ENCODE assay signal across 29 mouse cellular contexts in the genomic region with DNA sequence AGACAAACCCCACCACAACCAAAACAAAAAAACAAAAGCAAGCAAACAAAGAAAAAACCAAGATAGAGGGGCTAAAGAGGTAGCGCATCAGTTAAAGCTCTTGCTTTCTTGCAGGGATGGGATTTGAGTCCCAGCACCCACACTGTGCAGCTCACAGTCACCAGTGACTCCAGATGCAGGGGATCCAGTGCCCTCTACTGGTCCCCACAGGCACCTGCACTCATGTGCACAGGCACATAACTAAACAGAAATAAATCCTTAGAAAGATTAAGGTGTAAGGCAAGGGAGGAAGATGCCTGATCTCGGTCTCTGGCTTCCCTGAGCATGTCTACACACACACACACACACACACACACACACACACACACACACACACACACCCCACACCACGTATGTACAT.
DNase-seq lines count a peak whose midpoint lies in the region; ATAC-seq and TF ChIP-seq lines count a peak whose summit lies in the region.
"Had no signal": no experiment of that assay in that cellular context is flagged by ENCODE, and none has a peak within 500 bp of the region (broad histone marks: within the 10 kb centered on the region; RNA-seq: fewer than 3 reads in every experiment).

No protein-coding gene starts in this region.

- H3K4me3 ChIP-seq in gastrocnemius, adult 2 months = no peak overlapping the region
- H3K4me3 ChIP-seq in liver, embryonic 14.5 days (ENCODE audit: insufficient read depth in 1 of 2, low read depth in 2 of 2, low read length in 2 of 2) = no peak overlapping the region
- H3K4me3 ChIP-seq in liver, embryonic 12.5 days = no peak overlapping the region
- H3K4me3 ChIP-seq: embryonic facial prominence, embryonic 12.5 days; forebrain, embryonic 10.5 days; forebrain, embryonic 15.5 days; heart, adult 2 months; heart, embryonic 12.5 days; hindbrain, embryonic 15.5 days; limb, embryonic 12.5 days; liver, embryonic 13.5 days; neural tube, embryonic 15.5 days had no signal

- no peaks in the 10 kb centered on the region for H3K36me3 ChIP-seq in liver, embryonic 14.5 days (replicated peaks; ENCODE audit: control insufficient read depth, insufficient read depth, low read depth)
- no peaks in the 10 kb centered on the region for H3K36me3 ChIP-seq in liver, embryonic 12.5 days
- H3K36me3 ChIP-seq: forebrain, embryonic 15.5 days; heart, embryonic 12.5 days; hindbrain, embryonic 15.5 days; liver, embryonic 13.5 days; neural tube, embryonic 15.5 days had no signal

- no peak for DNase-seq in gastrocnemius, adult 2 months
- DNase-seq in gastrocnemius, adult 18-20 months (ENCODE audit: low spot score) = no peak
- no peak for DNase-seq in liver, embryonic 14.5 days (ENCODE audit: low read depth in 3 of 3, low spot score in 3 of 3)
- DNase-seq in R1 (ENCODE audit: low read depth, low spot score) = peak; percentile 49
- no peak for DNase-seq in left cerebral cortex, postnatal 10 days (ENCODE audit: extremely low spot score in 1 of 2, low spot score in 2 of 2)
- no peak for DNase-seq in right cerebral cortex, postnatal 14 days
- DNase-seq: adrenal gland, adult 8-10 months; cerebellum, adult 11 months; cerebellum, adult 9-10 months; cerebellum, postnatal 36 days; heart, adult 2 months; kidney, adult 9 months; kidney, postnatal 10 days; liver, embryonic 13.5 days; lung, adult 2 months; lung, postnatal 10 days; midbrain, embryonic 14.5 days; right cerebral cortex, postnatal 4 days; thymus, postnatal 14 days had no signal

- intact Hi-C loops in gastrocnemius, adult 2 months (cut with DNase I) = no loop called here
- intact Hi-C loops in left cerebral cortex, postnatal 10 days (cut with DNase I) = no loop called here

- H3K9me3 ChIP-seq in liver, embryonic 14.5 days (ENCODE audit: control insufficient read depth, low read length) = no peaks in the 10 kb centered on the region
- peaks cover 6% of the 10 kb centered on the region; the same call in 1 of the 2 replicates for H3K9me3 ChIP-seq in liver, embryonic 12.5 days (replicated peaks)
- H3K9me3 ChIP-seq: embryonic facial prominence, embryonic 12.5 days; forebrain, embryonic 15.5 days; hindbrain, embryonic 15.5 days; liver, embryonic 13.5 days; neural tube, embryonic 15.5 days had no signal

- no peak overlapping the region for H3K9ac ChIP-seq in liver, embryonic 14.5 days (replicated peaks)
- H3K9ac ChIP-seq in liver, embryonic 12.5 days = no peak overlapping the region
- H3K9ac ChIP-seq: embryonic facial prominence, embryonic 12.5 days; forebrain, embryonic 15.5 days; heart, embryonic 12.5 days; hindbrain, embryonic 15.5 days; limb, embryonic 12.5 days; liver, embryonic 13.5 days; neural tube, embryonic 15.5 days had no signal

- H3K4me2 ChIP-seq in liver, embryonic 14.5 days (ENCODE audit: low read depth) = no peak overlapping the region
- no peak overlapping the region for H3K4me2 ChIP-seq in liver, embryonic 12.5 days
- H3K4me2 ChIP-seq: embryonic facial prominence, embryonic 12.5 days; forebrain, embryonic 15.5 days; heart, embryonic 12.5 days; hindbrain, embryonic 15.5 days; limb, embryonic 12.5 days; liver, embryonic 13.5 days; neural tube, embryonic 15.5 days had no signal

- no peaks in the 10 kb centered on the region for H3K4me1 ChIP-seq in liver, embryonic 14.5 days (replicated peaks; ENCODE audit: control insufficient read depth in 2 of 2, insufficient read depth in 2 of 2, low read length in 1 of 2)
- H3K4me1 ChIP-seq in liver, embryonic 12.5 days = no peaks in the 10 kb centered on the region
- H3K4me1 ChIP-seq: embryonic facial prominence, embryonic 12.5 days; forebrain, embryonic 15.5 days; heart, embryonic 12.5 days; hindbrain, embryonic 15.5 days; liver, embryonic 13.5 days; neural tube, embryonic 15.5 days had no signal

- no peaks in the 10 kb centered on the region for H3K27me3 ChIP-seq in liver, embryonic 14.5 days (ENCODE audit: control insufficient read depth, insufficient read depth, low read length)
- H3K27me3 ChIP-seq in liver, embryonic 12.5 days (replicated peaks) = no peaks in the 10 kb centered on the region
- H3K27me3 ChIP-seq: embryonic facial prominence, embryonic 12.5 days; forebrain, embryonic 15.5 days; heart, embryonic 12.5 days; hindbrain, embryonic 15.5 days; limb, embryonic 12.5 days; liver, embryonic 13.5 days; neural tube, embryonic 15.5 days had no signal

- ATAC-seq in liver, embryonic 14.5 days (ENCODE audit: insufficient read depth) = no peak
- ATAC-seq in liver, embryonic 12.5 days = no peak
- ATAC-seq: forebrain, embryonic 15.5 days; intestine, embryonic 16.5 days had no signal

- no peak overlapping the region for H3K27ac ChIP-seq in gastrocnemius, adult 2 months
- H3K27ac ChIP-seq in liver, embryonic 14.5 days = no peak overlapping the region
- H3K27ac ChIP-seq in liver, embryonic 12.5 days = no peak overlapping the region
- H3K27ac ChIP-seq: embryonic facial prominence, embryonic 12.5 days; forebrain, embryonic 15.5 days; heart, adult 2 months; hindbrain, embryonic 15.5 days; limb, embryonic 12.5 days; liver, embryonic 13.5 days; macrophage; neural tube, embryonic 15.5 days had no signal

- WGBS in liver, embryonic 14.5 days (ENCODE audit: insufficient replicate concordance) = 68% methylated on average over 3 of the region's 3 CpGs
- WGBS in liver, embryonic 12.5 days (ENCODE audit: insufficient replicate concordance) = 78% methylated on average over 3 of the region's 3 CpGs

- TF ChIP-seq EP300 in liver, embryonic 14.5 days (IDR thresholded peaks at IDR 0.05; ENCODE audit: low read depth) = no peak

- TF ChIP-seq CTCF in gastrocnemius, adult 2 months (IDR thresholded peaks at IDR 0.05) = peak; percentile 7; the same call in 1 of the 2 replicates
- peak; percentile 29; the same call in 1 of the 2 replicates for TF ChIP-seq CTCF in liver, embryonic 14.5 days (IDR thresholded peaks at IDR 0.05; ENCODE audit: low read depth)
